Mouse (Mus musculus) CH12.LX (cell line): ENCODE results near the gene Snx21. TPM values are rescaled to one million over a fixed set of nuclear protein-coding genes. Genes with fewer than 3 reads are reported as not detected.

Experiments
- DNase-seq: peaks from one replicate; pipeline ENCODE4 v3.0.0-alpha.2; 2013; ENCODE audit errors: extremely low read depth
- H3K27ac ChIP-seq: 2 replicates; pipeline ENCODE4 v1.5.1; 2012; ENCODE audit warnings: low read depth, mild to moderate bottlenecking, control low read depth, moderate library complexity; ENCODE audit not compliant: insufficient read depth
- H3K27me3 ChIP-seq: replicated peaks from 2 replicates; pipeline ENCODE3; 2012; ENCODE audit warnings: inconsistent platforms
- H3K36me3 ChIP-seq, 2 experiments: replicated peaks in 1 of 2; 2 replicates each; pipeline versions ENCODE3 to v1.6.1; 2012; ENCODE audit warnings: inconsistent platforms in 1 of 2, low read length in 1 of 2, mild to moderate bottlenecking in 1 of 2, mixed read lengths in 1 of 2, moderate library complexity in 1 of 2; ENCODE audit not compliant: control insufficient read depth in 1 of 2, insufficient read depth in 1 of 2
- H3K4me1 ChIP-seq, 2 experiments: 2 replicates each; pipeline ENCODE4 v1.6.1; 2012; ENCODE audit warnings: inconsistent platforms in 1 of 2, moderate library complexity in 1 of 2; ENCODE audit not compliant: insufficient read depth in 2 of 2, control insufficient read depth in 1 of 2
- H3K4me2 ChIP-seq: 2 replicates; pipeline ENCODE4 v1.6.1; 2012; ENCODE audit warnings: low read depth, mild to moderate bottlenecking, control low read depth; ENCODE audit not compliant: poor library complexity, insufficient read depth, severe bottlenecking
- H3K4me3 ChIP-seq, 3 experiments: fragments of 150-350 bp in 1 of 3; sonication (generic) in 1 of 3; replicated peaks in 1 of 3; 2 replicates each; pipeline versions ENCODE3 to v1.5.1; 2011 to 2012; ENCODE audit warnings: low read depth in 2 of 3, low read length in 2 of 3, mild to moderate bottlenecking in 2 of 3, moderate library complexity in 2 of 3, control low read depth in 1 of 3, improper control_type of control experiment in 1 of 3, inconsistent platforms in 1 of 3, mixed read lengths in 1 of 3; ENCODE audit not compliant: poor library complexity in 1 of 3
- H3K79me2 ChIP-seq: replicated peaks from 2 replicates; pipeline ENCODE4 v1.6.1; 2012; ENCODE audit warnings: mild to moderate bottlenecking, moderate library complexity; ENCODE audit not compliant: control insufficient read depth, poor library complexity, insufficient read depth, severe bottlenecking; ENCODE audit errors: extremely low read depth
- H3K9ac ChIP-seq: 2 replicates; pipeline ENCODE4 v1.6.1; 2012; ENCODE audit warnings: low read depth, mild to moderate bottlenecking, control low read depth, moderate library complexity; ENCODE audit not compliant: insufficient read depth
- H3K9me3 ChIP-seq: replicated peaks from 2 replicates; pipeline ENCODE3; 2012; ENCODE audit warnings: low read length, inconsistent platforms, mixed read lengths
- CHD1 ChIP-seq: IDR thresholded peaks from 2 replicates; pipeline ENCODE4 v1.6.1; 2012; ENCODE audit warnings: low read depth, low read length, improper control_type of control experiment, inconsistent platforms
- CHD2 ChIP-seq: IDR thresholded peaks from 2 replicates; pipeline ENCODE4 v1.6.1; 2011; ENCODE audit warnings: low read length, improper control_type of control experiment
- CTCF ChIP-seq, 2 experiments: IDR thresholded peaks in 1 of 2; conservative IDR thresholded peaks in 1 of 2; 2 replicates each; pipeline ENCODE4 v1.5.1; 2011 to 2012; ENCODE audit warnings: low read depth in 2 of 2, low read length in 2 of 2, improper control_type of control experiment in 1 of 2, inconsistent platforms in 1 of 2, mild to moderate bottlenecking in 1 of 2, moderate library complexity in 1 of 2
- E2F4 ChIP-seq: IDR thresholded peaks from 2 replicates; pipeline ENCODE4 v1.6.1; 2011; ENCODE audit warnings: low read depth, low read length, improper control_type of control experiment; ENCODE audit not compliant: insufficient replicate concordance
- EP300 ChIP-seq: IDR thresholded peaks from 2 replicates; pipeline ENCODE4 v1.6.1; 2011; ENCODE audit warnings: low read length, improper control_type of control experiment
- ETS1 ChIP-seq: conservative IDR thresholded peaks from 2 replicates; pipeline ENCODE4 v1.6.1; 2012; ENCODE audit warnings: low read depth, mild to moderate bottlenecking, inconsistent platforms, low read length, improper control_type of control experiment, moderate library complexity
- GABPA ChIP-seq: IDR thresholded peaks from 2 replicates; pipeline ENCODE4 v1.6.1; 2012; ENCODE audit warnings: low read depth, low read length, improper control_type of control experiment, inconsistent platforms; ENCODE audit not compliant: insufficient replicate concordance
- HCFC1 ChIP-seq: IDR thresholded peaks from 2 replicates; pipeline ENCODE4 v1.6.1; 2012; ENCODE audit warnings: low read depth, mild to moderate bottlenecking, inconsistent platforms, low read length, improper control_type of control experiment
- IRF4 ChIP-seq: IDR thresholded peaks from 2 replicates; pipeline ENCODE4 v1.6.1; 2014; ENCODE audit warnings: low read depth, mild to moderate bottlenecking, inconsistent platforms, low read length, improper control_type of control experiment
- MAFK ChIP-seq: IDR thresholded peaks from 2 replicates; pipeline ENCODE4 v1.6.1; 2011; ENCODE audit warnings: low read length, improper control_type of control experiment; ENCODE audit not compliant: insufficient replicate concordance
- MAZ ChIP-seq: IDR thresholded peaks from 2 replicates; pipeline ENCODE4 v1.6.1; 2012; ENCODE audit warnings: low read depth, mild to moderate bottlenecking, inconsistent platforms, low read length, improper control_type of control experiment, moderate library complexity
- MEF2A ChIP-seq: IDR thresholded peaks from 2 replicates; pipeline ENCODE4 v1.6.1; 2014; ENCODE audit warnings: low read depth, mild to moderate bottlenecking, inconsistent platforms, low read length, improper control_type of control experiment, borderline replicate concordance
- MYC ChIP-seq: IDR thresholded peaks from 2 replicates; pipeline ENCODE4 v1.6.1; 2011; ENCODE audit warnings: low read depth, mild to moderate bottlenecking, improper control_type of control experiment, low read length
- NRF1 ChIP-seq: IDR thresholded peaks from 2 replicates; pipeline ENCODE4 v1.6.1; 2014; ENCODE audit warnings: low read depth, mild to moderate bottlenecking, inconsistent platforms, low read length, improper control_type of control experiment, moderate library complexity
- PAX5 ChIP-seq: IDR thresholded peaks from 2 replicates; pipeline ENCODE4 v1.6.1; 2012; ENCODE audit warnings: low read length, inconsistent platforms, mixed read lengths
- RAD21 ChIP-seq: IDR thresholded peaks from 2 replicates; pipeline ENCODE4 v1.6.1; 2011; ENCODE audit warnings: low read depth, mild to moderate bottlenecking, low read length, improper control_type of control experiment, moderate library complexity
- RCOR1 ChIP-seq: conservative IDR thresholded peaks from 2 replicates; pipeline ENCODE4 v1.6.1; 2012; ENCODE audit warnings: low read depth, mild to moderate bottlenecking, inconsistent platforms, low read length, improper control_type of control experiment
- SMC3 ChIP-seq: IDR thresholded peaks from 2 replicates; pipeline ENCODE4 v1.6.1; 2011; ENCODE audit warnings: low read depth, low read length, improper control_type of control experiment
- TBP ChIP-seq: conservative IDR thresholded peaks from 2 replicates; pipeline ENCODE4 v1.6.1; 2011; ENCODE audit warnings: low read depth, low read length, improper control_type of control experiment
- TCF12 ChIP-seq: IDR thresholded peaks from 2 replicates; pipeline ENCODE4 v1.6.1; 2014; ENCODE audit warnings: low read depth, mild to moderate bottlenecking, inconsistent platforms, low read length, improper control_type of control experiment
- UBTF ChIP-seq: IDR thresholded peaks from 2 replicates; pipeline ENCODE4 v1.6.1; 2012; ENCODE audit warnings: low read depth, mild to moderate bottlenecking, inconsistent platforms, low read length, improper control_type of control experiment, moderate library complexity
- USF2 ChIP-seq: conservative IDR thresholded peaks from 2 replicates; pipeline ENCODE4 v1.6.1; 2011; ENCODE audit warnings: low read depth, low read length, improper control_type of control experiment
- ZC3H11A ChIP-seq: IDR thresholded peaks from 2 replicates; pipeline ENCODE4 v1.6.1; 2012; ENCODE audit warnings: low read depth, mild to moderate bottlenecking, inconsistent platforms, low read length, improper control_type of control experiment
- ZKSCAN1 ChIP-seq: IDR thresholded peaks from 2 replicates; pipeline ENCODE4 v1.6.1; 2012; ENCODE audit warnings: low read depth, inconsistent platforms, low read length, improper control_type of control experiment, borderline replicate concordance
- ZMIZ1 ChIP-seq: IDR thresholded peaks from 2 replicates; pipeline ENCODE4 v1.6.1; 2012; ENCODE audit warnings: low read depth, mild to moderate bottlenecking, inconsistent platforms, low read length, improper control_type of control experiment
- ZNF384 ChIP-seq: IDR thresholded peaks from 2 replicates; pipeline ENCODE4 v1.6.1; 2012; ENCODE audit warnings: low read depth, low read length, improper control_type of control experiment, inconsistent platforms
- dilution Hi-C: fragments of 300-500 bp; cut with MboI; formaldehyde crosslinking; loops from 2 replicates; pipeline ENCODE4 v1.14.3; 2020; ENCODE audit warnings: low sequenced_read_pairs; ENCODE audit not compliant: extremely low pct_unique_long_range_greater_than_20kb, extremely low pct_ligation_motif_present
- in situ Hi-C: fragments of 300-500 bp; cut with MboI; formaldehyde crosslinking; loops from 3 replicates; pipeline ENCODE4 v1.14.3; 2019; ENCODE audit warnings: low sequenced_read_pairs, low pct_ligation_motif_present, low pct_unique_long_range_greater_than_20kb, mixed read lengths
- polyA plus RNA-seq: library from polyadenylated mRNA; unstranded; fragments of >175 nt; gene quantifications from 2 replicates; pipeline ENCODE4 v1.2.1, GENCODE M21; 2012; ENCODE audit warnings: low read depth; ENCODE audit not compliant: insufficient read length
- total RNA-seq, 2 experiments: library from RNA; depleted of rRNA; stranded (reverse); fragments of 300-350 nt in 1 of 2; fragments of >200 nt in 1 of 2; gene quantifications; 2 replicates each; pipeline ENCODE4 v1.2.3; 2012 to 2014

The Snx21 gene
- total and polyA plus RNA-seq, 3 experiments = 0.71 to 3.3 (median 1.5) TPM

- H3K79me2 ChIP-seq = no peaks in the 10 kb centered on the region
- H3K4me1 ChIP-seq = peaks cover 0 to 8% of the 10 kb centered on the region in 2 experiments; a peak in 2 of 4 replicates
- no peaks in the 10 kb centered on the region for H3K27me3 ChIP-seq
- no peak overlapping the region for H3K4me3 ChIP-seq
- no peak for DNase-seq
- H3K9me3 ChIP-seq = no peaks in the 10 kb centered on the region
- dilution Hi-C loops = no loop called here
- H3K4me2 ChIP-seq = no peak overlapping the region
- no peak overlapping the region for H3K27ac ChIP-seq
- TF ChIP-seq RCOR1 (no peak), EP300 (no peak), ZMIZ1 (no peak), TBP (no peak), IRF4 (no peak), ETS1 (no peak), ZKSCAN1 (no peak), UBTF (no peak), PAX5 (no peak), CTCF (conservative IDR thresholded peaks at IDR 0.05 in 1 of 2, IDR thresholded peaks at IDR 0.05 in 1 of 2; ENCODE audit: low read depth in 2 of 2, low read length in 2 of 2) (no peak), CHD1 (no peak), HCFC1 (no peak), RAD21 (no peak), E2F4 (no peak), MAFK (no peak), CHD2 (no peak), MEF2A (no peak), GABPA (no peak), ZNF384 (no peak)
- no peak overlapping the region for H3K9ac ChIP-seq
- H3K36me3 ChIP-seq = peaks cover 92 to 99% of the 10 kb centered on the region in 2 experiments
- in situ Hi-C loops = no loop called here
These were observed 26.9 kb upstream of the Snx21 start for GRCm38 (mm10) chr2:164758692-164759091.

DNA sequence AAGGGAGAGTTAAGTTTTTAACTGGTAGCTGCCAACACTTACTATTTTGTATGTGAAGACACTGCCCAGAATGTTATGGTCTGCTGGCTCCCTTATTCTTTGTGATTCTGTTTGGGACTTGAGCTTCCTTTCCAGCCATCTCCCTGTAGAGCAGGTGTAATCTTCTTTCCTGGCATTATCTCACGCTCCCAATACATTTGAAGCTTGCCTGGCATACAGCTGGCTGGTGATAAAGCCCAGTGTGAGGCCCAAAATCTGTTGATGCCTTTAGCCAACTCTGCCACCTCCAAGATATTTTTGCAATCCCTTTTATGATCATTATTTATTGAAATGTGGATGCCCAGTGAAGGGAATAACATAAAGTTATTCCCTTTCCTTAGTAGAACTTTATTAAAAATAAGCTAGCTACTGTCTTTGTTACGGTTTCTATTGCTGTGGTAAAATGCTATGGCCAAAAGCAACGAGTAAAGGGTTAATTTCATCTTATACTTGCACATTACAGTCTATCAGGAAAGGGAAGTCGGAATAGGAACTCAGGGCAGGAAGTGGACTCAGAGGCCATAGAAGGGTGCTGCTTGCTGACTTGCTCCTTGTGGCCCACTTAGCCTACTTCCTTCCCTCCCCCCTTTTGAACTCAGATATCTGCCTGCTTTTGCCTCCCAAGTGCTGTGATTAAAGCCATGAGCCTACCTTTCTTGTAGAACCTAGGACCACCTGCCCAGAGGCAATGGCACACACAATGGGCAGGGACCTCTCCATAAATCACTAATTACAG is 25.4 kb upstream of the Snx21 start:
- peaks cover 83 to 94% of the 10 kb centered on the region in 2 experiments for H3K36me3 ChIP-seq
- H3K4me1 ChIP-seq = peaks cover 0 to 18% of the 10 kb centered on the region in 2 experiments; a peak in 3 of 4 replicates
- no peak for TF ChIP-seq MYC
- TF ChIP-seq ETS1 = no peak
- no peak for TF ChIP-seq MAZ
- no peak for TF ChIP-seq ZKSCAN1
- no peak for TF ChIP-seq ZC3H11A
- no peak for TF ChIP-seq IRF4
- no peak for TF ChIP-seq SMC3
- TF ChIP-seq UBTF = no peak
- TF ChIP-seq ZNF384 = no peak
- TF ChIP-seq USF2 = no peak
- TF ChIP-seq TCF12 = no peak
- no peak for TF ChIP-seq NRF1
- no peak for TF ChIP-seq PAX5
- no peak for TF ChIP-seq HCFC1
- no peak overlapping the region for H3K27ac ChIP-seq
- no peak overlapping the region for H3K9ac ChIP-seq
- in situ Hi-C loops = no loop called here
- dilution Hi-C loops = no loop called here
- no peak for DNase-seq
- H3K4me3 ChIP-seq = no peak overlapping the region
- H3K4me2 ChIP-seq = no peak overlapping the region
- H3K9me3 ChIP-seq = no peaks in the 10 kb centered on the region
- no peaks in the 10 kb centered on the region for H3K27me3 ChIP-seq
- no peaks in the 10 kb centered on the region for H3K79me2 ChIP-seq
